Mouse (Mus musculus) MEL (cell line): ENCODE results near the gene Scn4a. TPM values are rescaled to one million over a fixed set of nuclear protein-coding genes. Genes with fewer than 3 reads are reported as not detected.
A peak's percentile ranks its signal among the peaks of the same experiment; 100 is the strongest.

Experiments
- DNase-seq: peaks from one replicate; pipeline ENCODE4 v3.0.0; 2011; ENCODE audit warnings: low read depth, low spot score
- H3K27ac ChIP-seq: 2 replicates; pipeline ENCODE4 v1.5.1; 2012; ENCODE audit warnings: low read depth, mild to moderate bottlenecking, control low read depth, low read length, moderate library complexity; ENCODE audit not compliant: control insufficient read depth
- H3K27me3 ChIP-seq, 2 experiments: fragments of 150-350 bp in 1 of 2; sonication (generic) in 1 of 2; 2 replicates each; pipeline ENCODE4 v1.6.1; 2012; ENCODE audit warnings: low read length in 2 of 2, mild to moderate bottlenecking in 2 of 2, improper control_type of control experiment in 1 of 2, moderate library complexity in 1 of 2; ENCODE audit not compliant: insufficient read depth in 2 of 2, control insufficient read depth in 1 of 2
- H3K36me3 ChIP-seq, 2 experiments: 2 replicates each; pipeline ENCODE4 v1.6.1; 2012 to 2014; ENCODE audit warnings: low read length in 2 of 2, improper control_type of control experiment in 1 of 2, inconsistent platforms in 1 of 2, mild to moderate bottlenecking in 1 of 2; ENCODE audit not compliant: insufficient read depth in 2 of 2, control insufficient read depth in 1 of 2
- H3K4me1 ChIP-seq, 2 experiments: fragments of 150-350 bp in 1 of 2; sonication (generic) in 1 of 2; 2 replicates each; pipeline ENCODE4 v1.6.1; 2012; ENCODE audit warnings: low read length in 2 of 2, improper control_type of control experiment in 1 of 2, mild to moderate bottlenecking in 1 of 2; ENCODE audit not compliant: insufficient read depth in 2 of 2, control insufficient read depth in 1 of 2
- H3K4me3 ChIP-seq, 2 experiments: fragments of 150-350 bp in 1 of 2; sonication (generic) in 1 of 2; 2 replicates each; pipeline ENCODE4 v1.5.1; 2012; ENCODE audit warnings: low read depth in 2 of 2, low read length in 2 of 2, mild to moderate bottlenecking in 2 of 2, moderate library complexity in 2 of 2, control low read depth in 1 of 2, improper control_type of control experiment in 1 of 2; ENCODE audit not compliant: control insufficient read depth in 1 of 2, insufficient read depth in 1 of 2
- H3K79me2 ChIP-seq: 2 replicates; pipeline ENCODE4 v1.6.1; 2012; ENCODE audit warnings: mild to moderate bottlenecking, low read length, moderate library complexity; ENCODE audit not compliant: control insufficient read depth, poor library complexity, insufficient read depth
- H3K9ac ChIP-seq: 2 replicates; pipeline ENCODE4 v1.6.1; 2012; ENCODE audit warnings: low read depth, mild to moderate bottlenecking, control low read depth, low read length, moderate library complexity; ENCODE audit not compliant: control insufficient read depth, poor library complexity, severe bottlenecking
- H3K9me3 ChIP-seq: fragments of 150-350 bp; sonication (generic); replicated peaks from 2 replicates; pipeline ENCODE4 v1.6.1; 2012; ENCODE audit warnings: mild to moderate bottlenecking, low read length, improper control_type of control experiment, moderate library complexity; ENCODE audit not compliant: insufficient read depth
- CHD2 ChIP-seq: IDR thresholded peaks from 2 replicates; pipeline ENCODE4 v1.6.1; 2011; ENCODE audit warnings: low read length, improper control_type of control experiment
- ELF1 ChIP-seq: IDR thresholded peaks from 2 replicates; pipeline ENCODE4 v1.6.1; 2014; ENCODE audit warnings: low read depth, mild to moderate bottlenecking, inconsistent platforms, low read length, improper control_type of control experiment, moderate library complexity
- ETS1 ChIP-seq: IDR thresholded peaks from 2 replicates; pipeline ENCODE4 v1.6.1; 2012; ENCODE audit warnings: low read depth, mild to moderate bottlenecking, inconsistent platforms, low read length, improper control_type of control experiment, moderate library complexity
- GATA1 ChIP-seq: IDR thresholded peaks from 2 replicates; pipeline ENCODE4 v1.6.1; 2011; ENCODE audit warnings: low read depth, low read length, improper control_type of control experiment
- HCFC1 ChIP-seq: IDR thresholded peaks from 2 replicates; pipeline ENCODE4 v1.6.1; 2012; ENCODE audit warnings: low read depth, mild to moderate bottlenecking, inconsistent platforms, low read length, improper control_type of control experiment, moderate library complexity
- MAFK ChIP-seq: IDR thresholded peaks from 2 replicates; pipeline ENCODE4 v1.6.1; 2011; ENCODE audit warnings: low read depth, mild to moderate bottlenecking, low read length, improper control_type of control experiment, borderline replicate concordance
- MEF2A ChIP-seq: IDR thresholded peaks from 2 replicates; pipeline ENCODE4 v1.6.1; 2014; ENCODE audit warnings: low read depth, mild to moderate bottlenecking, inconsistent platforms, low read length, improper control_type of control experiment; ENCODE audit not compliant: poor library complexity, insufficient replicate concordance, severe bottlenecking; ENCODE audit errors: extremely low read depth
- MXI1 ChIP-seq: IDR thresholded peaks from 2 replicates; pipeline ENCODE4 v1.6.1; 2011; ENCODE audit warnings: mild to moderate bottlenecking, low read depth, low read length, improper control_type of control experiment
- MYC ChIP-seq: IDR thresholded peaks from 2 replicates; pipeline ENCODE4 v1.6.1; 2011; ENCODE audit warnings: low read depth, mild to moderate bottlenecking, low read length, improper control_type of control experiment, moderate library complexity
- RAD21 ChIP-seq: IDR thresholded peaks from 2 replicates; pipeline ENCODE4 v1.6.1; 2011; ENCODE audit warnings: mild to moderate bottlenecking, low read depth, low read length, improper control_type of control experiment
- RCOR1 ChIP-seq: IDR thresholded peaks from 2 replicates; pipeline ENCODE4 v1.6.1; 2012; ENCODE audit warnings: low read depth, mild to moderate bottlenecking, inconsistent platforms, low read length, improper control_type of control experiment
- SMC3 ChIP-seq: IDR thresholded peaks from 2 replicates; pipeline ENCODE4 v1.6.1; 2011; ENCODE audit warnings: low read depth, low read length, improper control_type of control experiment
- ZC3H11A ChIP-seq: IDR thresholded peaks from 2 replicates; pipeline ENCODE4 v1.6.1; 2012; ENCODE audit warnings: low read depth, mild to moderate bottlenecking, inconsistent platforms, low read length, improper control_type of control experiment
- ZKSCAN1 ChIP-seq: IDR thresholded peaks from 2 replicates; pipeline ENCODE4 v1.6.1; 2012; ENCODE audit warnings: low read depth, mild to moderate bottlenecking, inconsistent platforms, low read length, improper control_type of control experiment, moderate library complexity
- ZNF384 ChIP-seq: IDR thresholded peaks from 2 replicates; pipeline ENCODE4 v1.6.1; 2012; ENCODE audit warnings: low read depth, mild to moderate bottlenecking, inconsistent platforms, low read length, improper control_type of control experiment
- polyA plus RNA-seq, 2 experiments: library from polyadenylated mRNA; stranded (reverse) in 1 of 2; unstranded in 1 of 2; fragments of >175 nt in 1 of 2; fragments of >200 nt in 1 of 2; gene quantifications; 2 replicates each; pipeline versions ENCODE4 v1.2.1 to v1.2.4; 2012; ENCODE audit warnings: low replicate concordance in 2 of 2, low read depth in 1 of 2; ENCODE audit not compliant: insufficient read length in 2 of 2, insufficient read depth in 1 of 2, missing spikeins in 1 of 2
- total RNA-seq: library from RNA; depleted of rRNA; stranded (reverse); fragments of 300-350 nt; gene quantifications from 2 replicates; pipeline ENCODE4 v1.2.3, GENCODE M21; 2012

The Scn4a gene
- total and polyA plus RNA-seq, 3 experiments: 0.04 to 0.15 TPM; not detected in 1

DNA sequence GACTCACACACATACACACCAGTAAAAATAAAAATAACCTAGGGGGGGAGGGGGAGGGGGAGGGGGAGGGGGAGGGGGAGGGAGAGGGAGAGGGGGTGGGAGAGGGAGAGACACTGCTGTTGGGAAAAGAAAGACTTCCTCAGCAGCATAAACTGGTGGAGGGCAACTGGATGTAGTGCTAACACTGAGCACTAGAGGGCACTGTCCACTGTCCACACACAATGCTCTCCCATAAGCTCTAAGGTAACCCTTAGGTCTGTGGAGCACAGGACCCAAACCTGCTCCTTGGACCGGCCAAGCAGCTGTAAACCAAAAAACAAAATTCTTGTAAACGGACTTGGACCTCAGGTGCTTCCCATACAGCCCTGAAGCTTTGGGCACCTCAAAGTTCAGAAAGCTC, 50.5 kb downstream of the Scn4a start (continued):
- TF ChIP-seq MEF2A (no peak), GATA1 (no peak), RAD21 (peak; percentile 89), ZC3H11A (peak; percentile 79), ZKSCAN1 (no peak), MXI1 (no peak)
- TF ChIP-seq, all 39 proteins: peak for 4

GRCm38 (mm10) chr11:106301765-106302164, 51.3 kb downstream of the Scn4a start, which contains the start of gene Gh:
TSS of gene Gh (minus strand) at chr11:106301865.
- Histone ChIP-seq H3K4me3 (no peak within 1 kb of the TSS), H3K36me3 (no peaks in the 10 kb centered on the region), H3K9me3 (no peaks in the 10 kb centered on the region), H3K79me2 (no peaks in the 10 kb centered on the region), H3K27me3 (peaks cover 5 to 8% of the 10 kb centered on the region in 2 experiments; a peak in 2 of 4 replicates), H3K27ac (no peak within 1 kb of the TSS), H3K9ac (no peak within 1 kb of the TSS), H3K4me1 (no peaks in the 10 kb centered on the region)
- no peak for TF ChIP-seq RCOR1
- no peak for TF ChIP-seq CHD2
- no peak for TF ChIP-seq SMC3
- TF ChIP-seq ZNF384: no peak
- TF ChIP-seq ELF1: no peak
- no peak for TF ChIP-seq HCFC1
- TF ChIP-seq MYC: no peak
- DNase-seq: no peak

GRCm38 (mm10) chr11:106291861-106292260, 61.2 kb downstream of the Scn4a start:
- no peaks in the 10 kb centered on the region for H3K79me2 ChIP-seq
- H3K27ac ChIP-seq: no peak overlapping the region
- TF ChIP-seq HCFC1: no peak
- TF ChIP-seq MAFK: no peak
- no peak for TF ChIP-seq ETS1
- TF ChIP-seq, all 39 proteins: peak for 0
- Histone ChIP-seq H3K36me3 (no peaks in the 10 kb centered on the region), H3K4me3 (no peak overlapping the region), H3K27me3 (no peaks in the 10 kb centered on the region), H3K4me1 (no peaks in the 10 kb centered on the region), H3K9me3 (no peaks in the 10 kb centered on the region), H3K9ac (no peak overlapping the region)
- no peak for DNase-seq
